ENCODE assay signal across 8 mouse cellular contexts in the genomic region with DNA sequence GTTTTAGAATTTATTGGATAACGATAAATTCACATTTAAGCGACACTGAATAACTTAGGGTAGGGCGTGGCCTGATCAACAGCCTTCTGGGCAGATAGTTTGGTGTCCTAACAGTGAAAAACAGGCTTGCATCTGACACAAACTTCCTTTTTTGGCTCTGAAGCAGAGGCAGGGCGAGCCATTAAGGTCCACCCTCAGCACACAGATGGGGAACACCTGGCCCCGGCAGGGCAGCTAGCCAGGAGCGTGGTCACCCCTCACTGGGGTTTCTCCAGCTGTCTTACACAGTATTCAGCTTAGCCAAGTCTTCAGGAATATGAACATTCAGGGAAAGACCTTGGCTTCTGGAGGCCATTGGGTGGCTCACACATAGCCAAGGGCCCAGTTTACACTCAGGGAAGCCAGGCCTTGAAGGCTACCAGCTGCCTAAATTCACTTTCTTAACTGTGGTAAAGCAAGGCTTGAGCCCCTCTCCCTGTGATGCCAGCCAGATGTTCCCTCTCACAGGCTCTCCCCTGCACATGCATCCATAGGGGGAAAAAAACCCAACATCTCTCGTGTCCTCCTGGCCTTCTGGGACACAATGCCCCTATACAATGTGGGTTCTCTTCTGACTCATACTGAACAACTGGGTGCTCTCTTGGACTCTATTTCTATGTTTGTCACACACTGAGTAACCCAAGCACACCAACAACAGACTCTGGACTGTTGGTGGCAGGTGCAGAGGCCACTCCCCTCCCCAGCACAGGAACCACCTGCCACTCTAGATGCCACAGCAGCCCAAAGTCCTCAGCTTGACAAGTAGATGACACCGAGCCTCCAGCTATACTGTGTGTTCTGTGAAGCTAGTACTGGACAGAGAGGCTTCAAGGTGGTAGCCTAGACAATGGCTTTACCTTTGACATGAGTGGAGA. TPM values are rescaled to one million over a fixed set of nuclear protein-coding genes. Genes with fewer than 3 reads are reported as not detected.
DNase-seq lines count a peak whose midpoint lies in the region; ATAC-seq and TF ChIP-seq lines count a peak whose summit lies in the region.
"Had no signal": no experiment of that assay in that cellular context is flagged by ENCODE, and none has a peak within 500 bp of the region (broad histone marks: within the 10 kb centered on the region; RNA-seq: fewer than 3 reads in every experiment).

No protein-coding gene starts in this region.

- H3K36me3 ChIP-seq in midbrain, embryonic 15.5 days (replicated peaks) = no peaks in the 10 kb centered on the region

- peak overlapping the region; percentile 9; the same call in 1 of the 2 replicates for H3K27ac ChIP-seq in gastrocnemius, adult 2 months
- no peak overlapping the region for H3K27ac ChIP-seq in midbrain, embryonic 15.5 days
- H3K27ac ChIP-seq: liver, embryonic 14.5 days had no signal

- H3K4me2 ChIP-seq in midbrain, embryonic 15.5 days = no peak overlapping the region

- 0 out of 2 replicates have a peak, but pooled peaks cover 3% of the 10 kb centered on the region for H3K27me3 ChIP-seq in midbrain, embryonic 15.5 days (replicated peaks)

- WGBS in midbrain, embryonic 15.5 days = 88% methylated on average over 8 of the region's 8 CpGs

- peaks cover 19% of the 10 kb centered on the region for H3K4me1 ChIP-seq in midbrain, embryonic 15.5 days

- intact Hi-C loops in gastrocnemius, adult 2 months (cut with DNase I) = no loop called here

- ATAC-seq in megakaryocyte-erythroid progenitor cell, adult 5-6 weeks (replicated peaks; ENCODE audit: low FRiP score, low TSS enrichment, poor library complexity, severe bottlenecking) = no peak
- no peak for ATAC-seq in midbrain, embryonic 15.5 days (replicated peaks)

- peak; percentile 72 for DNase-seq in NIH3T3 (ENCODE audit: low read depth)
- peak; percentile 73 for DNase-seq in gastrocnemius, adult 2 months
- peak; percentile 81 for DNase-seq in kidney, postnatal 10 days
- peak; percentile 59 to 61 for DNase-seq in spleen, postnatal 36 days (ENCODE audit: low spot score in 2 of 2)
- DNase-seq in layer of hippocampus, postnatal 36 days = no peak

- TF ChIP-seq CTCF in gastrocnemius, adult 2 months (IDR thresholded peaks at IDR 0.05) = no peak

- H3K9ac ChIP-seq in midbrain, embryonic 15.5 days = no peak overlapping the region
- H3K9ac ChIP-seq: liver, embryonic 14.5 days had no signal

- H3K4me3 ChIP-seq in gastrocnemius, adult 2 months = no peak overlapping the region
- H3K4me3 ChIP-seq in midbrain, embryonic 15.5 days = no peak overlapping the region

- H3K9me3 ChIP-seq in midbrain, embryonic 15.5 days = no peaks in the 10 kb centered on the region

RNA-seq across cellular contexts. Expression of gene Sorcs2, which starts 20.2 kb away (rescaled TPM):
- total RNA-seq in gastrocnemius, adult 2 months (2021) = 1 to 10 TPM in 1 of 2 experiments, under 1 TPM in 1; 0.94 to 2.3 TPM
- total RNA-seq in megakaryocyte-erythroid progenitor cell, adult 5-6 weeks (2014; fragmentation: Nextera tagmentation) = 0.30 TPM in 1 of 2 replicates, not detected in the other
- not detected in 2 replicates for total RNA-seq in megakaryocyte-erythroid progenitor cell, adult 5-6 weeks (2017)
- 10 to 100 TPM; 52.0 to 56.6 TPM for total RNA-seq in layer of hippocampus, postnatal 36 days (2021)
- 21.9 and 22.0 TPM in 2 replicates for polyA plus RNA-seq in midbrain, embryonic 15.5 days (2015; fragmentation: Nextera tagmentation; extraction: Ambion mirVana)

Comparison
In these comparisons a context has a peak if more than half of its experiments do, and no peak if none do; other contexts are left out.
1. DNase-seq: peak in NIH3T3 (single experiment), gastrocnemius, adult 2 months (single experiment), kidney, postnatal 10 days (single experiment) and spleen, postnatal 36 days (2 of 2); none in layer of hippocampus, postnatal 36 days (0 of 2).
2. RNA of gene Sorcs2, which starts 20.2 kb away (total RNA-seq): 52.0 to 56.6 TPM in layer of hippocampus, postnatal 36 days; 0.94 to 2.3 TPM in gastrocnemius, adult 2 months and 0.30 TPM in megakaryocyte-erythroid progenitor cell, adult 5-6 weeks; every median in the first group is over 10 times any median in the second.